Mouse (Mus musculus) cortical plate, adult 2 months (tissue): ENCODE measurements around the gene Cnr2.

ENCODE experiments used
- CTCF ChIP-seq: fragments of 200-500 bp; IDR thresholded peaks from 2 replicates; pipeline ENCODE4 v1.5.1; 2011; ENCODE audit warnings: mild to moderate bottlenecking, control low read depth, low read length; ENCODE audit not compliant: insufficient read depth; ENCODE audit errors: extremely low read depth
- POLR2A ChIP-seq: fragments of 200-500 bp; IDR thresholded peaks from 2 replicates; pipeline ENCODE4 v1.6.1; 2011; ENCODE audit warnings: mild to moderate bottlenecking, low read length, control low read depth; ENCODE audit not compliant: insufficient read depth; ENCODE audit errors: extremely low read depth

DNA sequence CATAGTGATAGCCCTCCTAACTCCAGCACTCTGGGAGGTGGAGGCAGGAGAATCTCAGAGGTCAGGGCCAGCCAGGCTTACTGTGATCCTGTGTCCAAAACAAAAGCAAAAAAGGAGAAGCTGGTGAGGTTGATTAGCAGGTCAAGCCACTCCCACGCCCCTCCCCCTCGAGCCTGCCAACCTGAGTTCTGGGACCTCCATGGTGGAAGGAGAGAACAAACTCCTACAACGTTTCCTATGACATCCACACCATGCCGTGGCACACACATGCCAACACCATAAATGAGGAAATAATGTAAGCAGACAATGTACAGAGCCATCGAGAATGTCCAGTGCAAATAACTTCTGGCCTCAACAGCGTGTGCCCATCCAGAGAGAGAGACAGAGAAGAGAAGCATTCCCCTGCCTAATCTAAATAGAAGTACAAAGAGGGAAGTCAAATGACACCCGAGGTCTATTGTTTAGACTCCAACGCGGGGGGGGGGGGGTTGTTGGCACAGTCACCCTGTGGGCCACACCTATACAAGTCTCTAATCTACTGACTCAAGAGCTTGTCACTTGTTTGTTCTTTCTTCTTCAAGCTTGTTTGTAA lies 19.1 kb upstream of the Cnr2 start:
- no peak for TF ChIP-seq POLR2A
- TF ChIP-seq CTCF: no peak
